Mouse (Mus musculus) lung, embryonic 15.5 days (tissue): ENCODE results near the gene Slc12a8. TPM values are rescaled to one million over a fixed set of nuclear protein-coding genes. Genes with fewer than 3 reads are reported as not detected.

ENCODE experiments used
- ATAC-seq: fragments of 200-750 bp; cut with Nextera tagmentation; 2 replicates; pipeline ENCODE4 v1.8.0; 2017; ENCODE audit warnings: moderate number of reproducible peaks, borderline replicate concordance; ENCODE audit not compliant: low FRiP score, low TSS enrichment; ENCODE audit errors: extremely low read depth
- H3K27ac ChIP-seq: fragments of 300-500 bp; sonication (generic); 2 replicates; pipeline ENCODE4 v1.5.1; 2015; ENCODE audit warnings: moderate library complexity, mild to moderate bottlenecking, inconsistent platforms
- H3K27me3 ChIP-seq: fragments of 300-500 bp; sonication (generic); 2 replicates; pipeline ENCODE4 v1.6.1; 2015; ENCODE audit warnings: inconsistent platforms
- H3K36me3 ChIP-seq: fragments of 300-500 bp; sonication (generic); 2 replicates; pipeline ENCODE4 v1.6.1; 2015; ENCODE audit warnings: inconsistent platforms
- H3K4me1 ChIP-seq: fragments of 300-500 bp; sonication (generic); 2 replicates; pipeline ENCODE4 v1.6.1; 2015; ENCODE audit warnings: inconsistent platforms
- H3K4me2 ChIP-seq: fragments of 300-500 bp; sonication (generic); 2 replicates; pipeline ENCODE4 v1.6.1; 2015; ENCODE audit warnings: inconsistent platforms, mild to moderate bottlenecking, moderate library complexity
- H3K4me3 ChIP-seq: fragments of 300-500 bp; sonication (generic); 2 replicates; pipeline ENCODE4 v1.5.1; 2015; ENCODE audit warnings: mild to moderate bottlenecking, inconsistent platforms
- H3K9ac ChIP-seq: fragments of 300-500 bp; sonication (generic); 2 replicates; pipeline ENCODE4 v1.6.1; 2015; ENCODE audit warnings: inconsistent platforms
- H3K9me3 ChIP-seq: fragments of 300-500 bp; sonication (generic); 2 replicates; pipeline ENCODE4 v1.6.1; 2016; ENCODE audit warnings: inconsistent platforms
- whole genome bisulfite sequencing: fragments of 180-500 bp; shearing (Covaris S2); methylation state at CpG from one replicate; pipeline ENCODE4 v1.1.7; 2015; 5-methylcytosine and 5-hydroxymethylcytosine counted together
- polyA plus RNA-seq: library from polyadenylated mRNA; unstranded; fragments of >200 nt; fragmentation: Nextera tagmentation; extraction: Ambion mirVana; gene quantifications from 2 replicates; pipeline ENCODE4 v1.2.1, GENCODE M21; 2015

Gene Slc12a8
- polyA plus RNA-seq, 1 experiment from 2014 or later = 0.64 TPM

DNA sequence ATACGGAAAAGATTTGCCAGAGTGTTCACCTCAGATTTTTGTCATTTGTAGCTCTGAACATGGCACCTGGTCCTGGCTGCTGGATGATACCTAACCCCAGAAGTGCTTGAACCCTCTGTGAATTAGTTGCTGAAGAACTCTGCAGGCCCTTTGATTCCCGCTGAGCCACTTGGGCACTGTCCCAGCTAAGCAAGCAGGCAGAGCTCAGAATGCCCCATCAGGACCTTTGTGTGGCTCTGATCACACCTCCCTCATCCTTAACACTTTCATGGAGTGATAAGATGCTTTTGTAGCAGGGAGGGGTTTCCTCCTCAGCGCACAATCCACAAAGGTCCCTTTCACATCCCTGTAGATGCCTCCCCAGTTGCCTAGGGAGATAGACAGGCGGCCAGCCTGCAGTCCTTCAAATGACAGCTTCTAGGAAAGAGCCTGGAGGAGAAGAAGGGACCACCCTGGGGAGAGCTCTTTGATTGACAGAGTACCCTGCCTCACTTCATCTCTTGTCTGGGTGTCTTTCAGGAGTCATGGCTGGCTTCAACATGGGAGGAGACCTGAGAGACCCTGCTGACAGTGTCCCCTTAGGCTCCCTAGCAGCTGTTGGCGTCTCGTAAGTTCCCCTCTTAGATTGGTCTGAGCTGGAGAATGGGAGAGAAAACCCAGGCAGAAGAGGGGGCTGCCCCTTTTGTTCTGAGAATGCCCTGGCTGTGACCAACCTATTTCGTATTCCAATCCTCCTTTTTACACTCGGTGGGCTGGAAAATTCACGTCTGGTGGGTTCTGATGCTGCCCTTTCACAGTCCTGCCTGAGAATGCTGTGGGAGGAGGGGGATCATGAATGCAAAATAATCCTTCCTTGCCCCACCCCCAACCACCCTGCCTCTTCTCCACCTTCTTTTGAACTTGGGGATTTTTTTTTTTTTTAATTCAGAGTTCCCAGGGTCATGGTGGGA, 88.8 kb downstream of the Slc12a8 start:
- no peak overlapping the region for H3K9ac ChIP-seq
- H3K4me2 ChIP-seq = no peak overlapping the region
- no peaks in the 10 kb centered on the region for H3K9me3 ChIP-seq
- no peaks in the 10 kb centered on the region for H3K36me3 ChIP-seq
- H3K27ac ChIP-seq = no peak overlapping the region
- ATAC-seq = no peak
- no peak overlapping the region for H3K4me3 ChIP-seq
- no peaks in the 10 kb centered on the region for H3K4me1 ChIP-seq
- WGBS = 44% methylated on average over 9 of the region's 9 CpGs
- H3K27me3 ChIP-seq = no peaks in the 10 kb centered on the region

DNA sequence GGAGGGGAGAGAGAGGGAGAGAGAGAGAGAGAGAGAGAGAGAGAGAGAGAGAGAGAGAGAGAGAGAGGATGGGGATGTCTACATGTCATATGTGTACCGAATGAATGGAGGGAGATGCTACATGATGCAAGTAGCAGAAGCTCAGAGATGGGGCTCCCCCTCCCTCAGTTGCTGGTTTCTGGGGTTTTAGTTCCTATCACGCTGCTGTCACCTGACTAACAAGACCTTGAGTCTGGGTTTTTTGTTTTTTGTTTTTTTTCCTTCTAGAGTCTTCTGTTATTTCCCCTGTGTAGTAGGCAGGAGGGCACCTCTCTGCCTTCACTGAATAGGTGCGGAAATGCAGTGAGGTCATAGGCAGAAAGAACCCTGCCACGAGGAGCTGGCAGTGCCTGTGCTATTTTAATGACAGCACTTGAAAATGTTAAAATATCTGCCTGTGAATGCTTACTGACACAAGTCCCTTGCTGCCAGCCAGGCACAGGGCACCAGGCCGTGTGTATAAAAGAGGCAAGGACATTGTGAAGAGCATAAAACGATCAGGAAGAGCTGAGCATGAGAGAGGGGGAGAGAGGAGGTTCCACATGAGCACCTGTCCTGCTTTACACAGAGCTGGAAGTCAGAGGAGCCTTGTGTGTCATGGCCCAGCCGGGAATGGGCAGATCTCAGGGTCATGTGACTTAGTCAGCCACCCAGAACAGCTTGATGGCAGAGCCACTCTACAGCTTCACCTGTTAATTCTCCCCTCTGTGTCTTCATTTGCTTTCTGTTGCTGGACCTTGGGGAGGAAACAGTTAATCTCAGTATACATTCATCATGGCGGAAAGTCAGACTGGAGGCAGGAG, 89.8 kb downstream of the Slc12a8 start:
- Histone ChIP-seq H3K27ac (no peak overlapping the region), H3K4me2 (no peak overlapping the region), H3K36me3 (no peaks in the 10 kb centered on the region), H3K9me3 (no peaks in the 10 kb centered on the region), H3K27me3 (no peaks in the 10 kb centered on the region), H3K9ac (no peak overlapping the region), H3K4me3 (no peak overlapping the region), H3K4me1 (peaks cover 5% of the 10 kb centered on the region; the same call in 1 of the 2 replicates)
- no peak for ATAC-seq
- WGBS = 51% methylated on average over 8 of the region's 8 CpGs

DNA sequence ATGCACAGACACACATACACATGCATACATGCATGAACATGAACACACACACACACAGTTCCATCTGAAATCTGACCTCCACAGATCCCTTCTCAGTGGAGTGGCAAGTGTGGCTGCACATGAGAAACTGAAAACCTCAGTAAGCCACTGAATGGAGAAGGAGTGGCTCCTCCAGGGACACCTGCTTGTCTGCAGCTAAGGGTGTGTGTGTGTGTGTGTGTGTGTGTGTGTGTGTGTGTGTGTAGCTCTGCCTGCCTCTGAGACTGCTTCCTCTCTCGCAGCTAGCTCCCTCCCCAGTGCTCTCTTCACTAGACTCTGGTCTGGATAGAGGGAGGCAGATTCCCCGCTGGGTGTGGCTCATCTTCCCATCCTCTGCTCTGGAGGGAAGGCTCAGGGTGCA, 92.4 kb downstream of the Slc12a8 start:
- no peaks in the 10 kb centered on the region for H3K27me3 ChIP-seq
- H3K9me3 ChIP-seq = no peaks in the 10 kb centered on the region
- no peak overlapping the region for H3K9ac ChIP-seq
- 52% methylated on average over 2 of the region's 2 CpGs for WGBS
- no peaks in the 10 kb centered on the region for H3K36me3 ChIP-seq
- no peak overlapping the region for H3K4me3 ChIP-seq
- ATAC-seq = no peak
- H3K4me2 ChIP-seq = no peak overlapping the region
- peaks cover 9% of the 10 kb centered on the region; the same call in 1 of the 2 replicates for H3K4me1 ChIP-seq
- H3K27ac ChIP-seq = no peak overlapping the region

DNA sequence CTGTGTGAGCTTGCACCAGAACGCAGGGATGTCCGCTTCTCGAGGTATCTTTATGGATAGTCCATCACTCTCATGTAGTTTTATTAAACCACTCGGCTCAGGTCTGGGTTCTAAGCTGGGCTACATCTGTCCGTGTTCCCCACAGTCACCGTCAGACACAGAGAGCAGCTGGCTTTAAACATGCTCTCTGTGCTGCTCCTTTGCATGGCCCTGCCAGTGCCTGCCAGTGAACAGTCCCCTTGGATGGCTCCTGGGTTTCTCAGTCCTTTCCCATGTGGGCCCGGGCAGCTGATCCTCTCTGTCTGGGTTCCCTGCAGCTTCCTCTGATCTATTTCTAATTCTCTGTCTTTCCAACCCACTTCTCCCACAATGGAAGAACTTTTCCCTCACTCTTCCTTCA, 93.3 kb downstream of the Slc12a8 start:
- WGBS = 82% methylated on average over 7 of the region's 7 CpGs
- H3K27me3 ChIP-seq = no peaks in the 10 kb centered on the region
- no peaks in the 10 kb centered on the region for H3K9me3 ChIP-seq
- H3K4me2 ChIP-seq = no peak overlapping the region
- H3K27ac ChIP-seq = no peak overlapping the region
- ATAC-seq = no peak
- no peaks in the 10 kb centered on the region for H3K36me3 ChIP-seq
- H3K4me3 ChIP-seq = no peak overlapping the region
- H3K9ac ChIP-seq = no peak overlapping the region
- H3K4me1 ChIP-seq = peaks cover 9% of the 10 kb centered on the region; the same call in 1 of the 2 replicates

DNA sequence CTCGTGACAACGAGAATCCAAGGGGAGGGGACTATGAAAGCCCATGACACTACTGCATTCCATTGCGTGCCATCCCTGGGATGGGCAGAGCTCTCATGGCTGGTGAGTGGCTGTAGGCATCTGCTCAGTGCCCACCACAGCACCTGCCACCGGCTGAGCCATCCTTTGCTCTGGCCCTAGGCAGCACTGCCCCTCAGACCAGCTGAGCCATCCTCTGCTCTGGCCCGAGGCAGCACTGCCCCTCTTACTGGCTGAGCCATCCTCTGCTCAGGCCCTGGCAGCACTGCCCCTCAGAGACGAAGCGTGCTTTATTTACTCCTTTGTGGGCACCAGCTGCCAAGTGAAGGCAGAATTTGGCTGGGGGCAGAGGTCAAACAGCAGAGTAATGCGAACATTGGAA, 94.2 kb downstream of the Slc12a8 start:
- 67% methylated on average over 8 of the region's 8 CpGs for WGBS
- no peak overlapping the region for H3K27ac ChIP-seq
- no peak for ATAC-seq

DNA sequence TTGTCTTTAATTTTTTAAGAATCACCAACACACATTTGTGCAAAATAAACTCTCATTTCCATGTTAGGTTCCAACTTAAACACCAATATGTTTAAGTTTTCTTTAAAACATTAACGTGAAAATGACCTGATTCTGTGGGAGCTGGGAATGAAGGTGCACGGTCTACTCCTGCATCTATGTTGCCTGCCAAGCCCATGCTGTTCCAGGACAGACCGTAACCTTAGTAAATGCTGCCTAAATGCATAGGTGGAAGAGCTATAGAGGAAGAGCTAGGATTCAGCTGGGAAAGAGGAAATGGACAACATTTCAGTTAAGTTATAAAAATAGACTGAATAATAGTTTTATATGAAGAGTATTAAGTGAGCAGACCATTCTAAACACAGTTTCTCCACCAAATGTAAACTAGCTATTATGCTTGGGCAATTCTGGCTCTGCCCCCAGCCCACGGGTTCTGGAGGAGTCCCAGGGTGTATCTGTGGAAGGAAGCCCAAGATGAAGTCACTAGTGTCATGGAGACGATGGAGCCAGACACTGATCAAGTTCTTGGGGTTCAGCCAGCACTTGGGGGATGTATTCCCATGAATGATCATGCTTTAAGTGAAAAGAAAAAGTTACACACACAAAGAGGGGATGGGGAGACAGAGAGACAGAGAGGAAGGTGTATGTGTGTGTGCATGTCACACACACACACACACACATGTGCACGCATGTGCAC, 95.1 kb downstream of the Slc12a8 start:
- ATAC-seq = no peak
- WGBS = 63% methylated on average over 6 of the region's 6 CpGs
- peaks cover 9% of the 10 kb centered on the region; the same call in 1 of the 2 replicates for H3K4me1 ChIP-seq

More for the DNA sequence above, 94.2 kb downstream of the Slc12a8 start:
- H3K27me3 ChIP-seq = no peaks in the 10 kb centered on the region
- peaks cover 9% of the 10 kb centered on the region; the same call in 1 of the 2 replicates for H3K4me1 ChIP-seq
- no peak overlapping the region for H3K4me3 ChIP-seq
- H3K9me3 ChIP-seq = no peaks in the 10 kb centered on the region
- H3K36me3 ChIP-seq = no peaks in the 10 kb centered on the region
- H3K4me2 ChIP-seq = no peak overlapping the region
- H3K9ac ChIP-seq = no peak overlapping the region

DNA sequence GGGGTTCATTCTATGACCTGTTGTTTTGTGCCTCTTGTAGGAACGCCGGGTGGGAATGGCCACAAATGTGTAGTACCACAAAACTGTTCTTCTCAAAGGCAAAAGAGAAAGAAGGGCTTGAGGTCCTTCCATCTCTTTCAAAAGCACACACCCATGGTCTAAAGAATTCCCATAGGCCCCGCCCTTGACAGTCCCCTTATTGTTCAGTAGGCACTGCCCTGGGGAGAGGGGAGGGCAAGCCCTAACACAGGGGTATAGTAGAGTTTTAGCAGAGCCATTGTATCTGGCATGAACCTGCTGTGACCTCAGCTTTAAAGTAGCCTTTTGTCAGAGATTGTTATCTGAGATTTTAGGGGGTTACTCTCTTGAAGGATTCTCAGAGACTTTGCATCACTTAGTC, 98.9 kb downstream of the Slc12a8 start:
- WGBS = 89% methylated on average over 3 of the region's 3 CpGs
- H3K27ac ChIP-seq = no peak overlapping the region
- no peaks in the 10 kb centered on the region for H3K36me3 ChIP-seq
- H3K4me2 ChIP-seq = no peak overlapping the region
- no peak for ATAC-seq
- H3K9ac ChIP-seq = no peak overlapping the region
- H3K4me3 ChIP-seq = no peak overlapping the region
- H3K9me3 ChIP-seq = no peaks in the 10 kb centered on the region
- H3K27me3 ChIP-seq = no peaks in the 10 kb centered on the region
- peaks cover 9% of the 10 kb centered on the region; the same call in 1 of the 2 replicates for H3K4me1 ChIP-seq

More for the DNA sequence above, 95.1 kb downstream of the Slc12a8 start:
- H3K9me3 ChIP-seq = no peaks in the 10 kb centered on the region
- no peak overlapping the region for H3K4me2 ChIP-seq
- no peak overlapping the region for H3K4me3 ChIP-seq
- H3K27me3 ChIP-seq = no peaks in the 10 kb centered on the region
- H3K9ac ChIP-seq = no peak overlapping the region
- no peak overlapping the region for H3K27ac ChIP-seq
- H3K36me3 ChIP-seq = no peaks in the 10 kb centered on the region

DNA sequence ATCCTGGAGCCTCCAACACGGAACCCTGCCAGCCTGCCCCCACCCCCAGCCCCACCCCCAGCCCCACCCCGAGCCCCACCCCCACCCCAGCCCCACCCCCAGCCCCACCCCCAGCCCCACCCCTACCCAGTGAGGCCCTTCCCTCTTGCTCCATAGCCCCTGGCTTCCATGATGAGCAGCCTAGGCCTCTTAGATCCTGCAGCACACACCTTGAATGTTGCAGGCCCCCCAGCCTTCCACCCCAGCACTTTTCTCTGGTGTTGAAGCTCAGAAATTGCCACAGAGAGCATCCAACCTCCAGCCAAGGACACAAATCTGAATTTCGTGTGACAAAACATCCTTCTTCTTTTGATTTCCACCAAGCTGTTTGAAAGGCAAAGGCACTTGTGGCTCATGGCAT, 104.7 kb downstream of the Slc12a8 start:
- Histone ChIP-seq H3K4me3 (no peak overlapping the region), H3K4me2 (no peak overlapping the region), H3K27ac (no peak overlapping the region), H3K27me3 (no peaks in the 10 kb centered on the region), H3K36me3 (no peaks in the 10 kb centered on the region), H3K9me3 (no peaks in the 10 kb centered on the region), H3K9ac (no peak overlapping the region), H3K4me1 (no peaks in the 10 kb centered on the region)
- 44% methylated on average over 3 of the region's 3 CpGs for WGBS
- no peak for ATAC-seq

DNA sequence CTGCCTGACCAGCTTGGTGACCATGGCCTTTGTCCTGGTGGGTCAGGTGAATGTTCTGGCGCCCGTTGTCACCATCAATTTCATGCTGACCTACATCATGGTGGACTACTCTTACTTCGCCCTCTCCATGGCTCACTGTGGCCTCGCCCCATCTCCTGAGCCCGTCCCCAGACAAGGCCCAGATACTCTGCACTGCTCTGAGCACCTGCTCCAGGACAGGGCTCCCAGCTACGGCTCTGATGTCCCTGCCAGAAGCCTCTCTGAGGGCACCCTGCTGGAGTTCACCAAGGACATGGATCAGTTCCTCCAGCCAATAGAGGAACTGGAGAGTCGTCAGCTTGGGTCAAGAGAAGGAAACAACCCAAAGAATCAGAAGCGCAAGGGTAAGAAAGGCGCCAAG, 107.5 kb downstream of the Slc12a8 start:
- Histone ChIP-seq H3K27me3 (no peaks in the 10 kb centered on the region), H3K4me3 (no peak overlapping the region), H3K4me1 (no peaks in the 10 kb centered on the region), H3K9me3 (no peaks in the 10 kb centered on the region), H3K27ac (no peak overlapping the region), H3K4me2 (no peak overlapping the region), H3K9ac (no peak overlapping the region), H3K36me3 (no peaks in the 10 kb centered on the region)
- 90% methylated on average over 9 of the region's 9 CpGs for whole genome bisulfite sequencing
- ATAC-seq = no peak

DNA sequence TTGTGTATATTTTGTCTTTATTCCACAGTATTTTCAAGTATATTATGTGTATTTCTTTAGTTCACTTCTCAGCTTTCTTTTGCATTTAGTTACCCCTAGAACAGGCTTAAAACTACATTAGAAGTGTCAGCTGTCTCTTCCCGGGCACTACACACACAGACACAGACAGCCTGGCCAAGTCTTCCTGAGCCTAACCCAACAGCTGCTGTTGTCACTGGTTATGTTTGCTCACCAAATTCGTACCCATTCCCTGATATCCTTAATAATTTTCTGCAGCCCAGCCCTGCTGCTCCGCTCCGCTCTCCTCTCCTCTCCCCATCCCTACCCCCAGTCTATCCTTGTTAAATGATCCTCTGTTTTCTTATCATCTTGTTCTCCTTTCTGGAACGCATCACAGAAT, 112.4 kb downstream of the Slc12a8 start:
- no peak overlapping the region for H3K4me2 ChIP-seq
- H3K9me3 ChIP-seq = no peaks in the 10 kb centered on the region
- no peak overlapping the region for H3K4me3 ChIP-seq
- H3K9ac ChIP-seq = no peak overlapping the region
- no peak overlapping the region for H3K27ac ChIP-seq
- 79% methylated on average over 5 of the region's 5 CpGs for WGBS
- no peaks in the 10 kb centered on the region for H3K36me3 ChIP-seq
- no peaks in the 10 kb centered on the region for H3K27me3 ChIP-seq
- H3K4me1 ChIP-seq = no peaks in the 10 kb centered on the region
- no peak for ATAC-seq

DNA sequence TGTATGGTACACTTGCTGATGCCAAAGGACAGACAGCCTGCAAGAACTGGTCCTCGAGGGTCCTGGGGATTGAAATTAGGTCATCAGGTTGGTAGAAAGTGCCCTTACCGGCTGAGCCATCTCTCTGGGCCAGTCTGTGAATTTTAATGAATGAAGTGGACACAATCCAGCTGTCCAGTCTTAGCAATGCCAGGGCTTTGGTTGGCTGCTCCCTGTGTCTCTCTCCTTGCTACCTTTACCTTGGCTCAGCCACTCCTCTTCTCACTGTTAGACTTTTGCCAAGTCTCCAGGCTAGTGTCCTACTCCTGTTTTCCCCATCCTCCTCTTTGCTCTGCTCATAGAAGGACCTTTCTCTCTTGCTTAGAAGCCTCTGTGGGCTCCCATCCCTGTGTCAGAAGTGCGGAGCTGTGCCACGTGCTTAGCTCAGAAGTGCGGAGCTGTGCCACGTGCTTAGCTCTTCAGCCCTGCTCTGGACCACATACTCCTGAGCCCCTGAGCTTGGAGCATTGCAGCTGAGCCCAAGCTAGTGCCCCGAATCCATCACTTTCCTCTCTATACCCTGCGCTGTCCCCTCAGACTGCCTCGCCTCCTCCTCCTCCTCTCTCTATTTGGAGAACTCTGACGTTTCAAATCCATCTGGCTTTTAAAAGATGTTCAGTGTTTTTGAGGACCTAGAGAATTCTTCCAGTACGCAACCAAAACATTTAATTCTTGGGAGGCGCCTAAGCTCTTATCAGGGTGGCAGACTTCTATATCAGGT, 118.9 kb downstream of the Slc12a8 start:
- no peak overlapping the region for H3K4me2 ChIP-seq
- H3K9ac ChIP-seq = no peak overlapping the region
- no peaks in the 10 kb centered on the region for H3K4me1 ChIP-seq
- no peak overlapping the region for H3K27ac ChIP-seq
- H3K27me3 ChIP-seq = no peaks in the 10 kb centered on the region
- ATAC-seq = no peak
- H3K4me3 ChIP-seq = no peak overlapping the region
- 69% methylated on average over 12 of the region's 12 CpGs for WGBS
- H3K9me3 ChIP-seq = no peaks in the 10 kb centered on the region
- no peaks in the 10 kb centered on the region for H3K36me3 ChIP-seq
